Mouse (Mus musculus): Measurements from ENCODE around the gene Ano8.
"Not testable (repeated sequence)": the region's sequence is repeated elsewhere in the genome, so short reads cannot be mapped to it uniquely, and the experiment has no call there.

Gene Ano8

DNA sequence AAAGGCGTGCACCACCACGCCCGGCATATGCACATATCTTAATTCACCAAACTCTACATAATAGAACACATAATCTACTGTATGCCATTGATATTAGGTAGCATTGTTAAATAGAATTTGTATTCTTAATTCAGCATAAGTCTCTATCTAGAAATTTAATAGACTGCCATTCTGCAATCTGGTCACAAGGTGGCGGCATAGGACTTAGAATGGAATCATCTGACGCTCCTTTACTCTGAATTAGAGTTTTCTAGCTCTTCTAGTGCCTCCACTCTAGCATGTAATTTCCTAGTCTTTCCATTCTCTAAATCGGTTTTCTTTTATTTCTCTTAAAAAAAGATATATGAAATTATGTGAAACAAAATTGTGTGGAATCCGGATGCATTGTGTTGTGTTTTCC is 44.4 kb downstream of the Ano8 start:
- peak; percentile 35 to 56 for DNase-seq (ENCODE audit: low spot score in 2 of 2)

GRCm38 (mm10) chr8:71437041-71437440 is 48.7 kb downstream of the Ano8 start:
- DNase-seq (ENCODE audit: low spot score in 2 of 2) = no peak

DNA sequence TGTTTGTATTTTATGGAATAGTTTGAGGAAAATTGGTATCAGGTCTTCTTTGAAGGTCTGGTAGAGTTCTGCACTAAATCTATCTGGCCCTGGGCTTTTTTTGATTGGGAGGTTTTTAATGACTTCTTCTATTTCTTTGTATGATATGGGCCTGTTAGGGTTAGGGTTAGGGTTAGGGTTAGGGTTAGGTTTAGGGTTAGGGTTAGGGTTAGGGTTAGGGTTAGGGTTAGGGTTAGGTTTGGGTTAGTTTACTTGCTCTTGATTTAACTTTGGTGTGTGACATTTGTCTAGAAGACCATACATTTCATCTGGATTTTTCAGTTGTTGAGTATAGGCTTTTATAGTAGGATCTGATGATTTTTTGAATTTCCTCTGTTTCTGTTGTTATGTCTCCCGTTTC is 52.8 kb downstream of the Ano8 start:
- DNase-seq (ENCODE audit: low spot score in 2 of 2) = not testable (repeated sequence)
